Mouse (Mus musculus): ENCODE data around the gene Kdm1a. TPM values are rescaled to one million over a fixed set of nuclear protein-coding genes. Genes with fewer than 3 reads are reported as not detected.

Gene Kdm1a
- polyA plus RNA-seq (2015; fragmentation: Nextera tagmentation; extraction: Ambion mirVana) = 37.4 and 42.5 TPM in 2 replicates

GRCm38 (mm10) chr4:136602568-136602967, at the start of gene Kdm1a:
TSS of gene Kdm1a (minus strand) at chr4:136602723.

GRCm38 (mm10) chr4:136622388-136622787, 19.9 kb upstream of the Kdm1a start, which contains the start of gene Lactbl1:
TSS of gene Lactbl1 (plus strand) at chr4:136622621.

GRCm38 (mm10) chr4:136610387-136610856, 7.9 kb upstream of the Kdm1a start, which contains the start of gene Tex46:
TSS of gene Tex46 (plus strand) at chr4:136610437.

Small RNAs within 50 kb of the gene (microRNA-seq; reads per million reads assigned to microRNA genes)
- not detected for gene Gm22180

Other genes with a start within 250 kb of the Kdm1a start
- gene Htr1d, start 179.2 kb downstream of the Kdm1a start, polyA plus RNA-seq (2015; fragmentation: Nextera tagmentation; extraction: Ambion mirVana) = 4.9 and 7.0 TPM in 2 replicates
- gene 6030445D17Rik, start 140.5 kb downstream of the Kdm1a start, polyA plus RNA-seq (2015; fragmentation: Nextera tagmentation; extraction: Ambion mirVana) = 0.56 and 0.80 TPM in 2 replicates
- 65.7 and 72.2 TPM in 2 replicates for gene Luzp1, start 133.0 kb downstream of the Kdm1a start, polyA plus RNA-seq (2015; fragmentation: Nextera tagmentation; extraction: Ambion mirVana)
- not detected in 2 replicates for gene Tex46, start 7.7 kb upstream of the Kdm1a start, polyA plus RNA-seq (2015; fragmentation: Nextera tagmentation; extraction: Ambion mirVana)
- gene Lactbl1, start 19.9 kb upstream of the Kdm1a start, polyA plus RNA-seq (2015; fragmentation: Nextera tagmentation; extraction: Ambion mirVana) = 0.10 TPM in 1 of 2 replicates, not detected in the other
- 12.0 and 14.3 TPM in 2 replicates for gene Ephb2, start 233.3 kb upstream of the Kdm1a start, polyA plus RNA-seq (2015; fragmentation: Nextera tagmentation; extraction: Ambion mirVana)